Mouse (Mus musculus) lung, embryonic 16.5 days (tissue): ENCODE measurements around the gene Tff3. TPM values are rescaled to one million over a fixed set of nuclear protein-coding genes. Genes with fewer than 3 reads are reported as not detected.

Experiments
- ATAC-seq: fragments of 200-750 bp; cut with Nextera tagmentation; 2 replicates; pipeline ENCODE4 v1.8.0; 2017; ENCODE audit warnings: low read depth, mild to moderate bottlenecking, moderate library complexity
- H3K27ac ChIP-seq: fragments of 300-500 bp; sonication (generic); 2 replicates; pipeline ENCODE4 v1.5.1; 2014; ENCODE audit warnings: mild to moderate bottlenecking, control low read depth, low read length
- H3K27me3 ChIP-seq: fragments of 300-500 bp; sonication (generic); 2 replicates; pipeline ENCODE4 v1.6.1; 2014; ENCODE audit warnings: low read depth, low read length, mixed read lengths; ENCODE audit not compliant: control insufficient read depth, insufficient read depth
- H3K36me3 ChIP-seq: fragments of 300-500 bp; sonication (generic); 2 replicates; pipeline ENCODE4 v1.6.1; 2014; ENCODE audit warnings: low read length; ENCODE audit not compliant: control insufficient read depth, insufficient read depth
- H3K4me1 ChIP-seq: fragments of 300-500 bp; sonication (generic); replicated peaks from 2 replicates; pipeline ENCODE4 v1.6.1; 2014; ENCODE audit warnings: low read length, mixed read lengths; ENCODE audit not compliant: control insufficient read depth, insufficient read depth
- H3K4me2 ChIP-seq: fragments of 300-500 bp; sonication (generic); 2 replicates; pipeline ENCODE4 v1.6.1; 2014; ENCODE audit warnings: low read depth, low read length, control low read depth
- H3K4me3 ChIP-seq: fragments of 300-500 bp; sonication (generic); 2 replicates; pipeline ENCODE4 v1.5.1; 2014; ENCODE audit warnings: mild to moderate bottlenecking, low read length, control low read depth
- H3K9ac ChIP-seq: fragments of 300-500 bp; sonication (generic); 2 replicates; pipeline ENCODE4 v1.6.1; 2014; ENCODE audit warnings: low read length, control low read depth
- H3K9me3 ChIP-seq: fragments of 300-500 bp; sonication (generic); 2 replicates; pipeline ENCODE4 v1.6.1; 2016; ENCODE audit warnings: low read length; ENCODE audit not compliant: control insufficient read depth
- whole genome bisulfite sequencing: fragments of 180-500 bp; shearing (Covaris S2); extraction: QIAGEN DNeasy Blood & Tissue Kit; methylation state at CpG from one replicate; pipeline ENCODE4 v1.1.7; 2014; 5-methylcytosine and 5-hydroxymethylcytosine counted together
- polyA plus RNA-seq: library from polyadenylated mRNA; unstranded; fragments of >200 nt; fragmentation: Nextera tagmentation; extraction: Ambion mirVana; gene quantifications from 2 replicates; pipeline ENCODE4 v1.2.1, GENCODE M21; 2015

Tff3 gene
- polyA plus RNA-seq, 1 experiment from 2014 or later = 0.58 TPM

DNA sequence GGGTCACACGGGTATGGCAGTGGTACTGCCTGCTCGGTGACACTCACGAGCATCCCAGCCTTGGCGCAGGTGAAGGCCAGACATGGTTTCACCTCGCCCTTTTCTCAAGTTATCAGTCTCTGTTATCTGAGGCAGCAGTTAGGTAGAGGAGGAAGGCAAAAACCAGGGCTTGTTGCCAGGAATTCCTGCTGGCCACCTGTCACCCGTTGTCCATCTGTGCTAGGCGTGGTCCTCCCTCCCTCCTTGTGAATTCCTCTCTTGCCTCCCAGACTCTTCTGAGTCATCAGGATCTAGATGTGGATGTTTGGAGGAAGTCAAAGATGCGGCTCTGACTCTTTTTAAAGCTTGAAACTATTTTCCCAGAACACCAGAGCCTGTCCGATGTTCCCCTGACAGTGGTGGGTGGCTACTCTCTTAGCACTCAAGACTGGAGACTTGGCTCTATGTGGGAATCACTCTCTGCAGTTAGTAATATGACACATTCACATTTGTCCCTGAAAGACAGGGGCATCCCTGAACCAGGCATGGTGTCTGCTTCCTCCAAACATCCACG is 1.9 kb upstream of the Tff3 start:
- H3K36me3 ChIP-seq = no peaks in the 10 kb centered on the region
- no peaks in the 10 kb centered on the region for H3K9me3 ChIP-seq
- 62% methylated on average over 10 of the region's 10 CpGs for WGBS
- no peak overlapping the region for H3K9ac ChIP-seq
- no peak overlapping the region for H3K4me3 ChIP-seq
- no peak for ATAC-seq
- H3K27me3 ChIP-seq = no peaks in the 10 kb centered on the region
- H3K27ac ChIP-seq = no peak overlapping the region
- H3K4me2 ChIP-seq = no peak overlapping the region
- H3K4me1 ChIP-seq = no peaks in the 10 kb centered on the region

DNA sequence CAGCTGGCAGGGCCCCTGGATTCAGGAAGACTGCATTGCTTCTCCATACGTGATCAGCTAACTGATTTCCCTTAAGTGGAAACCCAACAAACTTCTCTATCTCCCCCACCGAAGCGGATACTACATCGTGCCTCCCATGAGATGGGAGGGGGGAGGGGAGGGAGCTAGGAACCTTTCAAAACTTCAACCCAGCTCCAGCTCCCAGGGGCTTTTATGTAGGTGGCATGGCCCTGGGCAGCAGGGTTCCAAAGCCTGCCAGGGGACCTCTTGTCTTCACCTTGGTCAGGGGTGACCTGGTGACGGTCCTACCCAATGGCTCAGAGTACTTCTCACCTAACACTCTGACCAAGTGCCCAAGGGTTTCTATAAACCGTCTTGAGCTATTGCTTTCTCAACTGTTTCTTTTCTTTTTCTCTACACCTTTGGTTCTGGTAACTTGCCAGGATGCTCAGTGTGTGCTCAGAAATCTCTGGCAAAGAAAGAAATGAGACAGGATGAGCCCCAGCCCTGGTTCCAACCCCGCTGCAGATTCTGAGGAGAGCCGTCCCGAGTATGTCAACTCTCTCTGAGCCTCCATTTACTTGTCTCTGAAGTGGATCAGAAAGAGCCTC is 633 bp downstream of the Tff3 start:
- H3K9ac ChIP-seq = no peak overlapping the region
- WGBS = 61% methylated on average over 9 of the region's 9 CpGs
- H3K9me3 ChIP-seq = no peaks in the 10 kb centered on the region
- H3K4me3 ChIP-seq = no peak overlapping the region
- H3K27ac ChIP-seq = no peak overlapping the region
- H3K36me3 ChIP-seq = no peaks in the 10 kb centered on the region
- no peak for ATAC-seq
- no peaks in the 10 kb centered on the region for H3K4me1 ChIP-seq
- H3K4me2 ChIP-seq = no peak overlapping the region
- no peaks in the 10 kb centered on the region for H3K27me3 ChIP-seq

DNA sequence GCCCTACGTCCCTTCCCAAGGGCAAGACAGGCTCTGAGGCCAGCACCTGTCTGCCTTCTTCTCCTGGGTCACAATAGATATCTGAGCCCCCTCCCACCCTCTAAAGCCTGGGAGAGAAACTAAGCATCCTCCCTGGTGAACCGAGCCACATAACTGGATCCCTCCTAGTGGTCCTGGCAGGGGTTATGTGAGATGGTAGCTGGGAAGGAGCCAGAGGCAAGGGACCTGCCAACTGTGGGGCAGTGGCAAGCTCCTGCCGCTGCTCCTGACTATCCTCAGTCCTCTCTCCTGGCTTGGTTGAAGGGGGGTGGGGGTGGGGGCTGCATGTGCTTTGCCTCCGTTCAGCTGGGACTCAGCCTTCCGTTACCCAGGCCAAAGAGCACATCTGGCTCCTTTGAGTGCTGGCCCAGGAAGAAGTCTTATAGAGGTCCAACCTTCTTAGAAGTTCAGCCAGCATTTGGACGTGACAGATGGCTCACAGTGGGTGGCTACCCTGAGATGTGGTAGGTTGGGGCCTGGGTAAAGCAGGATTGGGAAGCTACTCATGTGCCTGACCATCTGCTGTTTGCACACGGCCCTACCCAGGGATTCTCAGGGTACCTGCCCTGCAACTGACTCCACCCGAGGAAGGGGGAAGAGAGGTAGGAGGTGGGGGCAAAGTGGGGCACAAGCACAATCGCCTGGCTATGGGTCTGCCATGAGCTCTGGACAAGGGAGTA is 3.7 kb downstream of the Tff3 start:
- Histone ChIP-seq H3K36me3 (no peaks in the 10 kb centered on the region), H3K9ac (no peak overlapping the region), H3K27ac (no peak overlapping the region), H3K4me1 (no peaks in the 10 kb centered on the region), H3K9me3 (no peaks in the 10 kb centered on the region), H3K4me3 (no peak overlapping the region), H3K27me3 (no peaks in the 10 kb centered on the region), H3K4me2 (no peak overlapping the region)
- ATAC-seq = 0 out of 2 replicates have a peak, but pooled peaks have one; percentile 20
- WGBS = 29% methylated on average over 9 of the region's 9 CpGs

- Histone ChIP-seq H3K9ac (no peak overlapping the region), H3K4me2 (no peak overlapping the region), H3K4me3 (no peak overlapping the region), H3K9me3 (no peaks in the 10 kb centered on the region), H3K27ac (no peak overlapping the region), H3K27me3 (no peaks in the 10 kb centered on the region), H3K4me1 (no peaks in the 10 kb centered on the region), H3K36me3 (no peaks in the 10 kb centered on the region)
- WGBS = 6% methylated on average over 8 of the region's 8 CpGs
- no peak for ATAC-seq
Measured at GRCm38 (mm10) chr17:31121975-31122374, 7.5 kb downstream of the Tff3 start.

GRCm38 (mm10) chr17:31119429-31119828 is 10.0 kb downstream of the Tff3 start:
- Histone ChIP-seq H3K27ac (no peak overlapping the region), H3K4me2 (no peak overlapping the region), H3K36me3 (no peaks in the 10 kb centered on the region), H3K4me1 (no peaks in the 10 kb centered on the region), H3K9ac (no peak overlapping the region), H3K4me3 (no peak overlapping the region), H3K9me3 (no peaks in the 10 kb centered on the region), H3K27me3 (no peaks in the 10 kb centered on the region)
- 6% methylated on average over 7 of the region's 7 CpGs for WGBS
- peak; percentile 23; the same call in 1 of the 2 replicates for ATAC-seq

- ATAC-seq = no peak
- 84% methylated on average over 5 of the region's 5 CpGs for WGBS
- H3K27ac ChIP-seq = no peak overlapping the region
- no peaks in the 10 kb centered on the region for H3K9me3 ChIP-seq
- H3K36me3 ChIP-seq = no peaks in the 10 kb centered on the region
- no peak overlapping the region for H3K4me3 ChIP-seq
- no peaks in the 10 kb centered on the region for H3K27me3 ChIP-seq
- H3K4me1 ChIP-seq = no peaks in the 10 kb centered on the region
- H3K4me2 ChIP-seq = no peak overlapping the region
- H3K9ac ChIP-seq = no peak overlapping the region
Measured at GRCm38 (mm10) chr17:31117946-31118345, 11.5 kb downstream of the Tff3 start.

GRCm38 (mm10) chr17:31116063-31116462 is 13.4 kb downstream of the Tff3 start:
- Histone ChIP-seq H3K9me3 (no peaks in the 10 kb centered on the region), H3K9ac (no peak overlapping the region), H3K4me1 (no peaks in the 10 kb centered on the region), H3K4me2 (no peak overlapping the region), H3K27me3 (no peaks in the 10 kb centered on the region), H3K27ac (no peak overlapping the region), H3K4me3 (no peak overlapping the region), H3K36me3 (no peaks in the 10 kb centered on the region)
- 39% methylated on average over 6 of the region's 6 CpGs for WGBS
- ATAC-seq = no peak

- no peak overlapping the region for H3K9ac ChIP-seq
- H3K4me2 ChIP-seq = no peak overlapping the region
- 55% methylated on average over 9 of the region's 9 CpGs for WGBS
- H3K9me3 ChIP-seq = no peaks in the 10 kb centered on the region
- no peaks in the 10 kb centered on the region for H3K4me1 ChIP-seq
- ATAC-seq = no peak
- no peak overlapping the region for H3K27ac ChIP-seq
- H3K36me3 ChIP-seq = no peaks in the 10 kb centered on the region
- H3K4me3 ChIP-seq = no peak overlapping the region
- no peaks in the 10 kb centered on the region for H3K27me3 ChIP-seq
Measured at GRCm38 (mm10) chr17:31113191-31113856, 16.1 kb downstream of the Tff3 start.

DNA sequence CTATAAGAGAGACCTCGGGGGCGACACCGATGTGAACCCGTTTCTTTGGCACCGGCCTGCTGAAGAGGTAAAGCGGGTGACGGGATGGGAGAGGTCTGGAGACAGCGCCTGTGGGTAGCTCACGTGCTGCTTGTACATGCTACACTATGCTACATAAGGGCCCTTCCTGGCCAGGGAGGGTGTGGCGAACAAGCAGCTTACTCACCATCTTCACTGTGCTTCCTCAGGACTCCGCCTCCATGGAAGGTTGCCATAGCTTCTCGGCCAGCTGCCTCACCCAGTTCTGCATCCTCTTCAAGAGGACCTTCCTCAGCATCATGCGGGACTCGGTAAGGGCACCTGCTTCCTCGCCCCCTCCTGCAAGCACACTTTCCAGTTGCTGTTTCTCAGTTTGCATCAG is 21.1 kb downstream of the Tff3 start:
- Histone ChIP-seq H3K4me2 (no peak overlapping the region), H3K4me1 (no peaks in the 10 kb centered on the region), H3K36me3 (no peaks in the 10 kb centered on the region), H3K27me3 (no peaks in the 10 kb centered on the region), H3K9ac (no peak overlapping the region), H3K4me3 (no peak overlapping the region), H3K9me3 (no peaks in the 10 kb centered on the region), H3K27ac (no peak overlapping the region)
- ATAC-seq = peak; percentile 10; the same call in 1 of the 2 replicates
- WGBS = 84% methylated on average over 15 of the region's 15 CpGs
